Mouse (Mus musculus) adrenal gland, postnatal 10 days (tissue): ENCODE results near the gene Coro2b. TPM values are rescaled to one million over a fixed set of nuclear protein-coding genes. Genes with fewer than 3 reads are reported as not detected.

Source experiments
- DNase-seq: peaks from one replicate; pipeline ENCODE4 v3.0.0; 2021; ENCODE audit warnings: mixed read lengths
- total RNA-seq, 2 experiments: library from RNA; stranded (reverse); gene quantifications; 2 replicates each; pipeline ENCODE4 v1.2.3; 2021

Coro2b gene
- total RNA-seq, 2 experiments from 2014 or later: 18.1 to 22.3 TPM

- no peak for DNase-seq
Observed at GRCm38 (mm10) chr9:62437446-62437845, 99.4 kb downstream of the Coro2b start.

GRCm38 (mm10) chr9:62435613-62436318 is 101.1 kb downstream of the Coro2b start:
- peak; percentile 83 for DNase-seq

- DNase-seq: peak; percentile 2
Observed at GRCm38 (mm10) chr9:62432261-62433060, 104.4 kb downstream of the Coro2b start.

GRCm38 (mm10) chr9:62430741-62431140 is 106.1 kb downstream of the Coro2b start:
- DNase-seq: no peak

GRCm38 (mm10) chr9:62427010-62427409 is 109.8 kb downstream of the Coro2b start:
- peak; percentile 56 for DNase-seq

GRCm38 (mm10) chr9:62426531-62426930 is 110.3 kb downstream of the Coro2b start:
- no peak for DNase-seq

- DNase-seq: no peak
Observed at GRCm38 (mm10) chr9:62426021-62426420, 110.8 kb downstream of the Coro2b start.

- DNase-seq: peak; percentile 10
Observed at GRCm38 (mm10) chr9:62425265-62425664, 111.6 kb downstream of the Coro2b start.

GRCm38 (mm10) chr9:62423871-62424270 is 113.0 kb downstream of the Coro2b start:
- no peak for DNase-seq

- no peak for DNase-seq
Observed at GRCm38 (mm10) chr9:62422926-62423325, 113.9 kb downstream of the Coro2b start.

- no peak for DNase-seq
Observed at GRCm38 (mm10) chr9:62421911-62422310, 114.9 kb downstream of the Coro2b start.

- peak; percentile 92 for DNase-seq
Observed at GRCm38 (mm10) chr9:62421027-62421426, 115.8 kb downstream of the Coro2b start.

GRCm38 (mm10) chr9:62420261-62420917 is 116.5 kb downstream of the Coro2b start:
- DNase-seq: peak; percentile 81

- DNase-seq: no peak
Observed at GRCm38 (mm10) chr9:62418742-62419141, 118.1 kb downstream of the Coro2b start.

GRCm38 (mm10) chr9:62407357-62408146 is 129.3 kb downstream of the Coro2b start:
- no peak for DNase-seq

GRCm38 (mm10) chr9:62406423-62407013 is 130.3 kb downstream of the Coro2b start:
- DNase-seq: no peak

- no peak for DNase-seq
Observed at GRCm38 (mm10) chr9:62401589-62401988, 135.3 kb downstream of the Coro2b start.

GRCm38 (mm10) chr9:62400531-62401170 is 136.2 kb downstream of the Coro2b start:
- no peak for DNase-seq

- DNase-seq: no peak
Observed at GRCm38 (mm10) chr9:62394163-62394562, 142.7 kb downstream of the Coro2b start.

- no peak for DNase-seq
Observed at GRCm38 (mm10) chr9:62393531-62393930, 143.3 kb downstream of the Coro2b start.

GRCm38 (mm10) chr9:62389735-62390134 is 147.1 kb downstream of the Coro2b start:
- DNase-seq: no peak
